Mouse (Mus musculus) limb, embryonic 15.5 days (tissue): ENCODE measurements around the gene BC035947. TPM values are rescaled to one million over a fixed set of nuclear protein-coding genes. Genes with fewer than 3 reads are reported as not detected.
"Not testable (repeated sequence)": the region's sequence is repeated elsewhere in the genome, so short reads cannot be mapped to it uniquely, and the experiment has no call there.

Experiments
- ATAC-seq: fragments of 200-750 bp; cut with Nextera tagmentation; 2 replicates; pipeline ENCODE4 v1.8.0; 2017; ENCODE audit warnings: low read depth, moderate TSS enrichment; ENCODE audit not compliant: insufficient number of reproducible peaks, low FRiP score, low TSS enrichment
- H3K27ac ChIP-seq: fragments of 300-500 bp; sonication (generic); 2 replicates; pipeline ENCODE4 v1.5.1; 2015; ENCODE audit warnings: moderate library complexity, mild to moderate bottlenecking, inconsistent platforms
- H3K27me3 ChIP-seq: fragments of 300-500 bp; sonication (generic); 2 replicates; pipeline ENCODE4 v1.6.1; 2015; ENCODE audit warnings: inconsistent platforms
- H3K36me3 ChIP-seq: fragments of 300-500 bp; sonication (generic); 2 replicates; pipeline ENCODE4 v1.6.1; 2015; ENCODE audit warnings: inconsistent platforms
- H3K4me1 ChIP-seq: fragments of 300-500 bp; sonication (generic); 2 replicates; pipeline ENCODE4 v1.6.1; 2015; ENCODE audit warnings: inconsistent platforms
- H3K4me2 ChIP-seq: fragments of 300-500 bp; sonication (generic); 2 replicates; pipeline ENCODE4 v1.6.1; 2015; ENCODE audit warnings: mild to moderate bottlenecking, inconsistent platforms
- H3K4me3 ChIP-seq: fragments of 300-500 bp; sonication (generic); 2 replicates; pipeline ENCODE4 v1.5.1; 2015; ENCODE audit warnings: mild to moderate bottlenecking, inconsistent platforms
- H3K9ac ChIP-seq: fragments of 300-500 bp; sonication (generic); 2 replicates; pipeline ENCODE4 v1.6.1; 2015; ENCODE audit warnings: inconsistent platforms
- H3K9me3 ChIP-seq: fragments of 300-500 bp; sonication (generic); 2 replicates; pipeline ENCODE4 v1.6.1; 2016; ENCODE audit warnings: inconsistent platforms
- WGBS: fragments of 180-500 bp; shearing (Covaris S2); methylation state at CpG from one replicate; pipeline ENCODE4 v1.1.7; 2015; 5-methylcytosine and 5-hydroxymethylcytosine counted together
- polyA plus RNA-seq: library from polyadenylated mRNA; unstranded; fragments of >200 nt; fragmentation: Nextera tagmentation; extraction: Ambion mirVana; gene quantifications from 2 replicates; pipeline ENCODE4 v1.2.1, GENCODE M21; 2015

BC035947 gene
- polyA plus RNA-seq, result 0.06 and 0.07 TPM in 2 replicates

GRCm38 (mm10) chr1:78511621-78512160, at the start of gene BC035947:
Gene BC035947 (minus strand): TSS chr1:78512158.
- Histone ChIP-seq H3K9me3 (no peaks in the 10 kb centered on the region), H3K9ac (no peak within 1 kb of the TSS), H3K27me3 (0 out of 2 replicates have a peak, but pooled peaks cover 5% of the 10 kb centered on the region), H3K4me1 (peaks cover 4% of the 10 kb centered on the region; the same call in 1 of the 2 replicates), H3K36me3 (no peaks in the 10 kb centered on the region), H3K4me2 (peak within 1 kb of the TSS; percentile 53), H3K27ac (no peak within 1 kb of the TSS), H3K4me3 (peak within 1 kb of the TSS; percentile 31)
- 5% methylated on average over 25 of the region's 25 CpGs for WGBS
- ATAC-seq, result no peak

- H3K27me3 ChIP-seq, result no peaks in the 10 kb centered on the region
- H3K27ac ChIP-seq, result no peak overlapping the region
- H3K4me2 ChIP-seq, result no peak overlapping the region
- no peak overlapping the region for H3K4me3 ChIP-seq
- H3K36me3 ChIP-seq, result no peaks in the 10 kb centered on the region
- ATAC-seq, result no peak
- 43% methylated on average over 8 of the region's 8 CpGs for WGBS
- no peaks in the 10 kb centered on the region for H3K9me3 ChIP-seq
- no peaks in the 10 kb centered on the region for H3K4me1 ChIP-seq
- no peak overlapping the region for H3K9ac ChIP-seq
These were observed 42.2 kb upstream of the BC035947 start for GRCm38 (mm10) chr1:78554012-78554666.

- no peak overlapping the region for H3K4me2 ChIP-seq
- H3K27ac ChIP-seq, result no peak overlapping the region
- no peaks in the 10 kb centered on the region for H3K9me3 ChIP-seq
- ATAC-seq, result no peak
- no peaks in the 10 kb centered on the region for H3K4me1 ChIP-seq
- no peak overlapping the region for H3K9ac ChIP-seq
- WGBS, result 69% methylated on average over 6 of the region's 6 CpGs
- H3K27me3 ChIP-seq, result no peaks in the 10 kb centered on the region
- no peak overlapping the region for H3K4me3 ChIP-seq
- no peaks in the 10 kb centered on the region for H3K36me3 ChIP-seq
These were observed 37.0 kb upstream of the BC035947 start for GRCm38 (mm10) chr1:78548961-78549360.

GRCm38 (mm10) chr1:78546258-78546657, 34.3 kb upstream of the BC035947 start:
- Histone ChIP-seq H3K4me1 (no peaks in the 10 kb centered on the region), H3K27me3 (no peaks in the 10 kb centered on the region), H3K27ac (no peak overlapping the region), H3K9me3 (no peaks in the 10 kb centered on the region), H3K4me2 (no peak overlapping the region), H3K4me3 (no peak overlapping the region), H3K9ac (no peak overlapping the region), H3K36me3 (no peaks in the 10 kb centered on the region)
- no peak for ATAC-seq
- WGBS, result 49% methylated on average over 9 of the region's 9 CpGs

- not testable (repeated sequence) for H3K9me3 ChIP-seq, H3K9ac ChIP-seq, H3K27me3 ChIP-seq, H3K4me3 ChIP-seq, H3K27ac ChIP-seq, H3K36me3 ChIP-seq, ATAC-seq, H3K4me2 ChIP-seq
- H3K4me1 ChIP-seq, result peaks cover 10% of the 10 kb centered on the region
- 87% methylated on average over 1 of the region's 1 CpGs for WGBS
These were observed 31.7 kb upstream of the BC035947 start for GRCm38 (mm10) chr1:78543631-78544030.

GRCm38 (mm10) chr1:78539166-78539565, 27.2 kb upstream of the BC035947 start:
- no peaks in the 10 kb centered on the region for H3K27me3 ChIP-seq
- no peaks in the 10 kb centered on the region for H3K36me3 ChIP-seq
- 0 out of 2 replicates have a peak, but pooled peaks have one; percentile 30 for ATAC-seq
- no peak overlapping the region for H3K9ac ChIP-seq
- peaks cover 20% of the 10 kb centered on the region for H3K4me1 ChIP-seq
- no peak overlapping the region for H3K4me2 ChIP-seq
- WGBS, result 33% methylated on average over 6 of the region's 6 CpGs
- no peaks in the 10 kb centered on the region for H3K9me3 ChIP-seq
- H3K27ac ChIP-seq, result no peak overlapping the region
- H3K4me3 ChIP-seq, result no peak overlapping the region

- no peak overlapping the region for H3K4me2 ChIP-seq
- 65% methylated on average over 5 of the region's 5 CpGs for WGBS
- no peak for ATAC-seq
- no peak overlapping the region for H3K9ac ChIP-seq
- peaks cover 20% of the 10 kb centered on the region for H3K4me1 ChIP-seq
- no peaks in the 10 kb centered on the region for H3K27me3 ChIP-seq
- no peaks in the 10 kb centered on the region for H3K9me3 ChIP-seq
- no peak overlapping the region for H3K4me3 ChIP-seq
- no peaks in the 10 kb centered on the region for H3K36me3 ChIP-seq
- H3K27ac ChIP-seq, result no peak overlapping the region
These were observed 26.4 kb upstream of the BC035947 start for GRCm38 (mm10) chr1:78538396-78538795.

GRCm38 (mm10) chr1:78537494-78538010, 25.6 kb upstream of the BC035947 start:
- Histone ChIP-seq H3K4me2 (peak overlapping the region; percentile 52), H3K9me3 (no peaks in the 10 kb centered on the region), H3K27me3 (no peaks in the 10 kb centered on the region), H3K4me1 (peaks cover 20% of the 10 kb centered on the region), H3K9ac (0 out of 2 replicates have a peak overlapping the region, but pooled peaks have one; percentile 10), H3K27ac (peak overlapping the region; percentile 67), H3K4me3 (peak overlapping the region; percentile 30), H3K36me3 (no peaks in the 10 kb centered on the region)
- peak; percentile 74 for ATAC-seq
- WGBS, result 40% methylated on average over 16 of the region's 16 CpGs

GRCm38 (mm10) chr1:78536310-78537164, 24.6 kb upstream of the BC035947 start:
- Histone ChIP-seq H3K9me3 (no peaks in the 10 kb centered on the region), H3K4me3 (peak overlapping the region; percentile 30; the same call in 1 of the 2 replicates)

GRCm38 (mm10) chr1:78534428-78535150, 22.6 kb upstream of the BC035947 start:
- H3K27me3 ChIP-seq, result no peaks in the 10 kb centered on the region
- H3K36me3 ChIP-seq, result no peaks in the 10 kb centered on the region
- no peak overlapping the region for H3K9ac ChIP-seq
- no peak for ATAC-seq
- H3K4me1 ChIP-seq, result peaks cover 19% of the 10 kb centered on the region
- 91% methylated on average over 9 of the region's 9 CpGs for WGBS
- H3K9me3 ChIP-seq, result no peaks in the 10 kb centered on the region
- H3K4me3 ChIP-seq, result no peak overlapping the region
- no peak overlapping the region for H3K4me2 ChIP-seq
- H3K27ac ChIP-seq, result no peak overlapping the region

More at GRCm38 (mm10) chr1:78536310-78537164, 24.6 kb upstream of the BC035947 start:
- H3K27ac ChIP-seq, result no peak overlapping the region
- no peaks in the 10 kb centered on the region for H3K27me3 ChIP-seq
- no peaks in the 10 kb centered on the region for H3K36me3 ChIP-seq
- H3K4me2 ChIP-seq, result peak overlapping the region; percentile 52
- peaks cover 20% of the 10 kb centered on the region for H3K4me1 ChIP-seq
- ATAC-seq, result no peak
- no peak overlapping the region for H3K9ac ChIP-seq
- WGBS, result 26% methylated on average over 19 of the region's 19 CpGs

GRCm38 (mm10) chr1:78532184-78532800, 20.3 kb upstream of the BC035947 start:
- H3K27me3 ChIP-seq, result no peaks in the 10 kb centered on the region
- no peaks in the 10 kb centered on the region for H3K36me3 ChIP-seq
- peak; percentile 61; the same call in 1 of the 2 replicates for ATAC-seq
- H3K4me1 ChIP-seq, result 0 out of 2 replicates have a peak, but pooled peaks cover 4% of the 10 kb centered on the region
- no peaks in the 10 kb centered on the region for H3K9me3 ChIP-seq
- no peak overlapping the region for H3K9ac ChIP-seq
- no peak overlapping the region for H3K4me3 ChIP-seq
- no peak overlapping the region for H3K27ac ChIP-seq
- WGBS, result 77% methylated on average over 15 of the region's 15 CpGs
- no peak overlapping the region for H3K4me2 ChIP-seq
